ENCODE assay signal across 24 mouse cellular contexts in the genomic region with DNA sequence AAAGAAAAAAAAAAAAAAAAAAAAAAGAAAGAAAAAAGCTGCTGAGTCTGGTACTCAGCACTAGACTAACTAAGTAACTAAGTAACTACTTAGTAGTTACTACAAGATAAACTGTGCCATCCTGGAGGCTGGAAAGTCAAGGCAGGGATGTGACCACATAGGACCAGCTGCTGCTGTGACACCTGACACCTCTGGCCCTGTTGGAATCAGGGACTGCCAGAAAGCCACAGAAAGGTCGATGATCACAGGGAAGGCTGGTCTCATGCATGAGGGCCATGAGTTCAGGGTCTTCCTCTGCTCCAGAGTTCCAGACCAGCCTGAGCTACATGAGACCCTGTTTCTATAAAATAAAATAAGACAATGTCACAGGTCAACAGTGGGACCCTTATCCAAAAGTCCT. TPM values are rescaled to one million over a fixed set of nuclear protein-coding genes. Genes with fewer than 3 reads are reported as not detected.
A peak's percentile ranks its signal among the peaks of the same experiment; 100 is the strongest.
DNase-seq lines count a peak whose midpoint lies in the region; ATAC-seq and TF ChIP-seq lines count a peak whose summit lies in the region.
"Had no signal": no experiment of that assay in that cellular context is flagged by ENCODE, and none has a peak within 500 bp of the region (broad histone marks: within the 10 kb centered on the region; RNA-seq: fewer than 3 reads in every experiment).

No protein-coding gene starts in this region.

- no peaks in the 10 kb centered on the region for H3K36me3 ChIP-seq in liver, adult 2 months (ENCODE audit: control insufficient read depth, insufficient read depth, low read length)
- peaks cover 15% of the 10 kb centered on the region for H3K36me3 ChIP-seq in embryonic facial prominence, embryonic 10.5 days (replicated peaks)
- H3K36me3 ChIP-seq in myocyte (ENCODE audit: control insufficient read depth, insufficient read depth) = no peaks in the 10 kb centered on the region
- H3K36me3 ChIP-seq in midbrain, embryonic 16.5 days (ENCODE audit: control insufficient read depth, insufficient read depth, low read length) = no peaks in the 10 kb centered on the region
- H3K36me3 ChIP-seq: embryonic facial prominence, embryonic 15.5 days; forebrain, embryonic 15.5 days had no signal

- H3K4me1 ChIP-seq in liver, adult 2 months (ENCODE audit: control insufficient read depth, insufficient read depth, low read length) = peaks cover 14% of the 10 kb centered on the region
- H3K4me1 ChIP-seq in embryonic facial prominence, embryonic 10.5 days = peaks cover 34% of the 10 kb centered on the region
- H3K4me1 ChIP-seq in midbrain, embryonic 16.5 days (ENCODE audit: control insufficient read depth, insufficient read depth, low read length) = peaks cover 18% of the 10 kb centered on the region

- ATAC-seq in midbrain, embryonic 16.5 days = no peak
- ATAC-seq: activated CD4-positive, CD25-positive, alpha-beta regulatory T cell, adult 4 months; forebrain, embryonic 13.5 days; forebrain, embryonic 15.5 days; forebrain, postnatal 0 days; Patski had no signal

- no peak for TF ChIP-seq POLR2A in liver, adult 2 months (IDR thresholded peaks at IDR 0.05; ENCODE audit: extremely low read depth, insufficient read depth, low read length)
- TF ChIP-seq POLR2A in myocyte (IDR thresholded peaks at IDR 0.05; ENCODE audit: insufficient read length, low read depth) = no peak

- no peak for DNase-seq in gastrocnemius, adult 2 months
- DNase-seq in gastrocnemius, postnatal 14 days = no peak
- DNase-seq in liver, adult 2 months (ENCODE audit: extremely low read depth, low read depth, low spot score) = peak; percentile 74
- DNase-seq in liver = no peak
- peak; percentile 13 for DNase-seq in embryonic facial prominence, embryonic 10.5 days (ENCODE audit: low spot score)
- DNase-seq in frontal cortex, postnatal 10 days (ENCODE audit: low spot score in 2 of 2) = no peak
- DNase-seq: adrenal gland, adult 8-10 months; adrenal gland, postnatal 14 days; adrenal gland, postnatal 36 days; B cell, adult 2 months; cerebellum, adult 11-12 months; cerebellum, adult 2 months; cerebellum, adult 9-10 months; cerebellum, postnatal 10 days; cerebellum, postnatal 25 days; forebrain, postnatal 0 days had no signal

- TF ChIP-seq CTCF in gastrocnemius, adult 2 months (IDR thresholded peaks at IDR 0.05) = no peak
- TF ChIP-seq CTCF in liver, adult 2 months (IDR thresholded peaks at IDR 0.05; ENCODE audit: low read depth, low read length) = no peak

- no peaks in the 10 kb centered on the region for H3K27me3 ChIP-seq in liver, adult 2 months (ENCODE audit: control insufficient read depth, insufficient read depth, low read length)
- peaks cover 12% of the 10 kb centered on the region for H3K27me3 ChIP-seq in embryonic facial prominence, embryonic 10.5 days (replicated peaks; ENCODE audit: low read depth, poor library complexity, severe bottlenecking)
- no peaks in the 10 kb centered on the region for H3K27me3 ChIP-seq in myocyte (ENCODE audit: control insufficient read depth, insufficient read depth, insufficient read length)
- no peaks in the 10 kb centered on the region for H3K27me3 ChIP-seq in midbrain, embryonic 16.5 days (ENCODE audit: control insufficient read depth, insufficient read depth, low read depth, low read length)
- H3K27me3 ChIP-seq: embryonic facial prominence, embryonic 13.5 days; embryonic facial prominence, embryonic 15.5 days; forebrain, embryonic 13.5 days; forebrain, embryonic 15.5 days; Patski had no signal

- WGBS in liver, adult 2 months = 15% methylated on average over 1 of the region's 1 CpGs
- WGBS in embryonic facial prominence, embryonic 10.5 days = 43% methylated on average over 1 of the region's 1 CpGs
- WGBS in midbrain, embryonic 16.5 days = 58% methylated on average over 1 of the region's 1 CpGs

- H3K9me3 ChIP-seq in embryonic facial prominence, embryonic 10.5 days = peaks cover 3% of the 10 kb centered on the region; the same call in 1 of the 2 replicates
- no peaks in the 10 kb centered on the region for H3K9me3 ChIP-seq in midbrain, embryonic 16.5 days (replicated peaks; ENCODE audit: control insufficient read depth, low read length, poor library complexity, severe bottlenecking)
- H3K9me3 ChIP-seq: embryonic facial prominence, embryonic 13.5 days; embryonic facial prominence, embryonic 15.5 days; forebrain, embryonic 15.5 days had no signal

- intact Hi-C loops in gastrocnemius, adult 2 months (cut with DNase I) = no loop called here
- intact Hi-C loops in gastrocnemius, postnatal 14 days (cut with DNase I; ENCODE audit: low total_unique reads) = no loop called here

- H3ac ChIP-seq in myocyte (ENCODE audit: control insufficient read depth, insufficient read length) = no peak overlapping the region

- no peak overlapping the region for H3K9ac ChIP-seq in liver, adult 2 months (ENCODE audit: low read depth, low read length)
- H3K9ac ChIP-seq in midbrain, embryonic 16.5 days (ENCODE audit: low read depth, low read length) = no peak overlapping the region
- H3K9ac ChIP-seq: embryonic facial prominence, embryonic 13.5 days; embryonic facial prominence, embryonic 15.5 days; forebrain, embryonic 13.5 days; forebrain, embryonic 15.5 days; forebrain, postnatal 0 days had no signal

- H3K79me2 ChIP-seq in liver, adult 2 months (ENCODE audit: control insufficient read depth, insufficient read depth, low read length) = peaks cover 27% of the 10 kb centered on the region
- H3K79me2 ChIP-seq in myocyte (ENCODE audit: control insufficient read depth, insufficient read depth) = peaks cover 25% of the 10 kb centered on the region

- H3K27ac ChIP-seq in gastrocnemius, adult 2 months = peak overlapping the region; percentile 78
- peak overlapping the region; percentile 10; the same call in 1 of the 2 replicates for H3K27ac ChIP-seq in liver, adult 2 months (replicated peaks; ENCODE audit: insufficient read depth, low read depth, low read length)
- no peak overlapping the region for H3K27ac ChIP-seq in embryonic facial prominence, embryonic 10.5 days (replicated peaks)
- H3K27ac ChIP-seq in midbrain, embryonic 16.5 days (ENCODE audit: low read length) = no peak overlapping the region
- H3K27ac ChIP-seq: embryonic facial prominence, embryonic 13.5 days; embryonic facial prominence, embryonic 15.5 days; forebrain, embryonic 13.5 days; forebrain, embryonic 15.5 days had no signal

- H3K4me3 ChIP-seq in gastrocnemius, adult 2 months = no peak overlapping the region
- H3K4me3 ChIP-seq in liver, adult 2 months (ENCODE audit: insufficient read depth, low read depth, low read length) = no peak overlapping the region
- no peak overlapping the region for H3K4me3 ChIP-seq in embryonic facial prominence, embryonic 10.5 days
- no peak overlapping the region for H3K4me3 ChIP-seq in myocyte
- H3K4me3 ChIP-seq in midbrain, embryonic 16.5 days (ENCODE audit: low read depth, low read length) = no peak overlapping the region
- H3K4me3 ChIP-seq: embryonic facial prominence, embryonic 13.5 days; embryonic facial prominence, embryonic 15.5 days; forebrain, embryonic 13.5 days; forebrain, embryonic 15.5 days had no signal

- H3K4me2 ChIP-seq in myocyte (ENCODE audit: low read depth) = no peak overlapping the region
- no peak overlapping the region for H3K4me2 ChIP-seq in midbrain, embryonic 16.5 days (ENCODE audit: low read length)
- H3K4me2 ChIP-seq: embryonic facial prominence, embryonic 13.5 days; embryonic facial prominence, embryonic 15.5 days; forebrain, embryonic 13.5 days; forebrain, embryonic 15.5 days had no signal

RNA-seq across cellular contexts. Expression of gene Aes, which starts 1.8 kb away (rescaled TPM):
- total RNA-seq in gastrocnemius, adult 2 months (2021) = 100 to 1,000 TPM; 847 to 871 TPM
- total RNA-seq in gastrocnemius, postnatal 14 days (2021) = 100 to 1,000 TPM; 660 to 698 TPM
- 200 and 263 TPM in 2 replicates for total RNA-seq in liver, adult 2 months (2014; rRNA removed)
- 1,785 and 2,016 TPM in 2 replicates for polyA plus RNA-seq in liver, adult 2 months (2012; rRNA removed)
- polyA plus RNA-seq in embryonic facial prominence, embryonic 10.5 days (2016; fragmentation: Nextera tagmentation; extraction: Ambion mirVana) = 266 and 347 TPM in 2 replicates
- polyA plus RNA-seq in myocyte (2012; fragmentation: generic; extraction: Trizol) = 639 TPM
- polyA plus RNA-seq in midbrain, embryonic 16.5 days (2015; fragmentation: Nextera tagmentation; extraction: Ambion mirVana) = 700 and 706 TPM in 2 replicates

RNA-seq across cellular contexts. Expression of gene Gna11, which starts 12.5 kb away (rescaled TPM):
- 10 to 100 TPM; 25.7 to 30.3 TPM for total RNA-seq in gastrocnemius, adult 2 months (2021)
- 10 to 100 TPM; 31.6 to 34.6 TPM for total RNA-seq in gastrocnemius, postnatal 14 days (2021)
- total RNA-seq in liver, adult 2 months (2014; rRNA removed) = 20.7 and 27.3 TPM in 2 replicates
- 61.6 and 64.2 TPM in 2 replicates for polyA plus RNA-seq in liver, adult 2 months (2012; rRNA removed)
- polyA plus RNA-seq in embryonic facial prominence, embryonic 10.5 days (2016; fragmentation: Nextera tagmentation; extraction: Ambion mirVana) = 79.0 and 80.4 TPM in 2 replicates
- polyA plus RNA-seq in myocyte (2012; fragmentation: generic; extraction: Trizol) = 58.2 TPM
- polyA plus RNA-seq in midbrain, embryonic 16.5 days (2015; fragmentation: Nextera tagmentation; extraction: Ambion mirVana) = 89.7 and 90.2 TPM in 2 replicates

RNA-seq across cellular contexts. Expression of gene Tle2, which starts 16.9 kb away (rescaled TPM):
- 1 to 10 TPM; 5.6 to 7.3 TPM for total RNA-seq in gastrocnemius, adult 2 months (2021)
- 1 to 10 TPM; 4.3 to 4.4 TPM for total RNA-seq in gastrocnemius, postnatal 14 days (2021)
- 3.0 and 7.2 TPM in 2 replicates for total RNA-seq in liver, adult 2 months (2014; rRNA removed)
- polyA plus RNA-seq in liver, adult 2 months (2012; rRNA removed) = 35.4 and 56.0 TPM in 2 replicates
- 14.0 and 17.1 TPM in 2 replicates for polyA plus RNA-seq in embryonic facial prominence, embryonic 10.5 days (2016; fragmentation: Nextera tagmentation; extraction: Ambion mirVana)
- 11.3 TPM for polyA plus RNA-seq in myocyte (2012; fragmentation: generic; extraction: Trizol)
- polyA plus RNA-seq in midbrain, embryonic 16.5 days (2015; fragmentation: Nextera tagmentation; extraction: Ambion mirVana) = 39.0 and 54.8 TPM in 2 replicates

RNA-seq across cellular contexts. Expression of gene Gna15, which starts 33.5 kb away (rescaled TPM):
- under 1 TPM; 0.26 to 0.53 TPM for total RNA-seq in gastrocnemius, adult 2 months (2021)
- total RNA-seq in gastrocnemius, postnatal 14 days (2021) = 1 to 10 TPM in 1 of 2 experiments, under 1 TPM in 1; 0.60 to 1.2 TPM
- 0.94 and 1.1 TPM in 2 replicates for total RNA-seq in liver, adult 2 months (2014; rRNA removed)
- 0.31 and 0.64 TPM in 2 replicates for polyA plus RNA-seq in liver, adult 2 months (2012; rRNA removed)
- 1.2 and 1.3 TPM in 2 replicates for polyA plus RNA-seq in embryonic facial prominence, embryonic 10.5 days (2016; fragmentation: Nextera tagmentation; extraction: Ambion mirVana)
- not detected for polyA plus RNA-seq in myocyte (2012; fragmentation: generic; extraction: Trizol)
- polyA plus RNA-seq in midbrain, embryonic 16.5 days (2015; fragmentation: Nextera tagmentation; extraction: Ambion mirVana) = 0.80 and 0.87 TPM in 2 replicates
- polyA plus RNA-seq: Patski had no signal

RNA-seq across cellular contexts. Expression of gene Tle6, which starts 43.4 kb away (rescaled TPM):
- total RNA-seq in gastrocnemius, adult 2 months (2021) = 1 to 10 TPM; 5.6 to 6.7 TPM
- total RNA-seq in gastrocnemius, postnatal 14 days (2021) = 1 to 10 TPM; 2.4 to 4.4 TPM
- 0.94 and 1.6 TPM in 2 replicates for total RNA-seq in liver, adult 2 months (2014; rRNA removed)
- polyA plus RNA-seq in liver, adult 2 months (2012; rRNA removed) = 3.5 and 4.2 TPM in 2 replicates
- polyA plus RNA-seq in embryonic facial prominence, embryonic 10.5 days (2016; fragmentation: Nextera tagmentation; extraction: Ambion mirVana) = 7.1 and 8.2 TPM in 2 replicates
- 15.3 TPM for polyA plus RNA-seq in myocyte (2012; fragmentation: generic; extraction: Trizol)
- polyA plus RNA-seq in midbrain, embryonic 16.5 days (2015; fragmentation: Nextera tagmentation; extraction: Ambion mirVana) = 4.3 and 5.2 TPM in 2 replicates

Comparison
In these comparisons a context has a peak if more than half of its experiments do, and no peak if none do; other contexts are left out.
1. DNase-seq: peak in liver, adult 2 months (single experiment) and embryonic facial prominence, embryonic 10.5 days (single experiment); none in gastrocnemius, adult 2 months (single experiment), gastrocnemius, postnatal 14 days (single experiment), liver (single experiment) and frontal cortex, postnatal 10 days (0 of 2).
2. H3K27ac ChIP-seq: peak in gastrocnemius, adult 2 months (single experiment) and liver, adult 2 months (single experiment); none in embryonic facial prominence, embryonic 10.5 days (single experiment) and midbrain, embryonic 16.5 days (single experiment).